Mouse (Mus musculus) small intestine, adult 2 months (tissue): Measurements from ENCODE around the gene Mtmr3.

ENCODE experiments used
- CTCF ChIP-seq: fragments of 200-500 bp; IDR thresholded peaks from 2 replicates; pipeline ENCODE4 v1.5.1; 2012; ENCODE audit warnings: low read depth, mild to moderate bottlenecking, control low read depth, inconsistent platforms, low read length, moderate library complexity, mixed read lengths; ENCODE audit not compliant: insufficient replicate concordance, insufficient read length; ENCODE audit errors: extremely low read depth
- POLR2A ChIP-seq: fragments of 200-500 bp; IDR thresholded peaks from 2 replicates; pipeline ENCODE4 v1.6.1; 2012; ENCODE audit warnings: low read depth, mild to moderate bottlenecking, control low read depth, inconsistent platforms, low read length, moderate library complexity

- no peak for TF ChIP-seq POLR2A
- no peak for TF ChIP-seq CTCF
Observed at GRCm38 (mm10) chr11:4464186-4464585, 130.5 kb downstream of the Mtmr3 start.
